Mouse (Mus musculus) stomach, postnatal 0 days (tissue): ENCODE results near the gene Tubg1.

Source experiments
- CTCF ChIP-seq: IDR thresholded peaks from 2 replicates; pipeline ENCODE4 v1.5.1; 2016; ENCODE audit warnings: antibody characterized with exemption, low read depth, mild to moderate bottlenecking, moderate library complexity
- EP300 ChIP-seq: optimal IDR thresholded peaks from 2 replicates; pipeline ENCODE3; 2016; ENCODE audit warnings: antibody characterized with exemption

GRCm38 (mm10) chr11:101171721-101172433, 52.1 kb downstream of the Tubg1 start:
- TF ChIP-seq CTCF (no peak), EP300 (peak; percentile 49)
